10 mouse cellular contexts compared by ENCODE assay signal in genomic region chr14:57109194-57109593, GRCm38 (mm10). TPM values are rescaled to one million over a fixed set of nuclear protein-coding genes. Genes with fewer than 3 reads are reported as not detected.
DNase-seq lines count a peak whose midpoint lies in the region; TF ChIP-seq lines count a peak whose summit lies in the region.
"Had no signal": no experiment of that assay in that cellular context is flagged by ENCODE, and none has a peak within 500 bp of the region (broad histone marks: within the 10 kb centered on the region; RNA-seq: fewer than 3 reads in every experiment).

No protein-coding gene starts in this region.

- H3K27me3 ChIP-seq in thymus, adult 2 months (ENCODE audit: control insufficient read depth, insufficient read depth, low read length), result no peaks in the 10 kb centered on the region; the same call in 1 of the 2 replicates

- TF ChIP-seq CTCF in thymus, adult 2 months (IDR thresholded peaks at IDR 0.05; ENCODE audit: borderline replicate concordance, control insufficient read depth, extremely low read depth, insufficient read depth, low read length, poor library complexity), result no peak

- no peak overlapping the region for H3K4me3 ChIP-seq in thymus, adult 2 months (ENCODE audit: control insufficient read depth, insufficient read depth, low read length)
- H3K4me3 ChIP-seq: limb, embryonic 12.5 days had no signal

- H3K27ac ChIP-seq in thymus, adult 2 months (ENCODE audit: control insufficient read depth, insufficient read depth, low read length), result no peak overlapping the region
- H3K27ac ChIP-seq: limb, embryonic 12.5 days had no signal

- H3K4me1 ChIP-seq in thymus, adult 2 months (replicated peaks; ENCODE audit: control insufficient read depth, insufficient read depth, low read length), result 0 out of 2 replicates have a peak, but pooled peaks cover 2% of the 10 kb centered on the region

- 13% methylated on average over 4 of the region's 4 CpGs for WGBS in thymus, adult 2 months

- no peaks in the 10 kb centered on the region for H3K36me3 ChIP-seq in thymus, adult 2 months (ENCODE audit: control insufficient read depth, insufficient read depth, low read length)
- H3K36me3 ChIP-seq: limb, embryonic 12.5 days had no signal

- no peak for TF ChIP-seq POLR2A in thymus, adult 2 months (IDR thresholded peaks at IDR 0.05; ENCODE audit: control insufficient read depth, extremely low read depth, insufficient read depth, low read length, poor library complexity)

- intact Hi-C loops in heart, postnatal 14 days (cut with DNase I), result loop anchor here (1.0 to 5.0 kb wide), 2 partner anchors 253 to 298 kb away; no protein-coding TSS in a partner anchor

- DNase-seq in heart, postnatal 14 days, result peak; percentile 34 to 61
- no peak for DNase-seq in heart, adult 9 months (ENCODE audit: low spot score in 2 of 2)
- peak; percentile 25 for DNase-seq in thymus, adult 2 months
- no peak for DNase-seq in thymus, adult 18-20 months
- DNase-seq in c-Kit-positive CD71-negative TER-119-negative erythroid progenitor cells, embryonic 14.5 days (ENCODE audit: low read depth), result peak; percentile 54
- DNase-seq in layer of hippocampus, adult 9-10 months (ENCODE audit: low spot score), result peak; percentile 37
- peak; percentile 28 for DNase-seq in right cerebral cortex, postnatal 14 days
- no peak for DNase-seq in yolk sac, embryonic 10.5 days (ENCODE audit: low spot score)

RNA-seq across cellular contexts. Expression of gene Gjb2, which starts 4.7 kb away (rescaled TPM):
- total RNA-seq in heart, postnatal 14 days (2021), result under 1 TPM; 0.10 to 0.14 TPM
- 4.9 and 6.1 TPM in 2 replicates for polyA plus RNA-seq in thymus, adult 2 months (2012; rRNA removed)

RNA-seq across cellular contexts. Expression of gene Gm4491, which starts 6.5 kb away (rescaled TPM):
- total RNA-seq in heart, postnatal 14 days (2021), result not detected
- not detected in 2 replicates for polyA plus RNA-seq in thymus, adult 2 months (2012; rRNA removed)
- polyA plus RNA-seq: limb, embryonic 12.5 days; small intestine, adult 2 months had no signal

RNA-seq across cellular contexts. Expression of gene Gjb6, which starts 24.2 kb away (rescaled TPM):
- total RNA-seq in heart, postnatal 14 days (2021), result not detected
- 0.89 and 1.4 TPM in 2 replicates for polyA plus RNA-seq in thymus, adult 2 months (2012; rRNA removed)
- polyA plus RNA-seq: small intestine, adult 2 months had no signal

RNA-seq across cellular contexts. Expression of gene Gja3, which starts 51.3 kb away (rescaled TPM):
- total RNA-seq in heart, postnatal 14 days (2021), result 10 to 100 TPM; 19.2 to 21.5 TPM
- 0.13 and 1.0 TPM in 2 replicates for polyA plus RNA-seq in thymus, adult 2 months (2012; rRNA removed)

Comparison
In these comparisons a context has a peak if more than half of its experiments do, and no peak if none do; other contexts are left out.
1. DNase-seq: peak in heart, postnatal 14 days (2 of 2), thymus, adult 2 months (single experiment), c-Kit-positive CD71-negative TER-119-negative erythroid progenitor cells, embryonic 14.5 days (single experiment), layer of hippocampus, adult 9-10 months (single experiment) and right cerebral cortex, postnatal 14 days (single experiment); none in heart, adult 9 months (0 of 2), thymus, adult 18-20 months (0 of 2) and yolk sac, embryonic 10.5 days (single experiment).